Mouse (Mus musculus) embryonic fibroblast, embryonic 13.5 days (primary cell): ENCODE results near the gene Irf2bp1.

Experiments used
- CTCF ChIP-seq: IDR thresholded peaks from 2 replicates; pipeline ENCODE4 v1.5.1; 2011; ENCODE audit warnings: mild to moderate bottlenecking, control low read depth, low read length, moderate library complexity, borderline replicate concordance; ENCODE audit not compliant: insufficient read depth
- POLR2A ChIP-seq: IDR thresholded peaks from 2 replicates; pipeline ENCODE4 v1.6.1; 2011; ENCODE audit warnings: low read depth, mild to moderate bottlenecking, control low read depth, low read length, moderate library complexity

GRCm38 (mm10) chr7:19028067-19028466 is 24.2 kb downstream of the Irf2bp1 start:
- TF ChIP-seq POLR2A (no peak), CTCF (no peak)
